Mouse (Mus musculus): ENCODE data around the gene Dennd1b. TPM values are rescaled to one million over a fixed set of nuclear protein-coding genes. Genes with fewer than 3 reads are reported as not detected.

The Dennd1b gene
- polyA plus RNA-seq, 1 experiment from 2014 or later: 13.5 TPM

DNA sequence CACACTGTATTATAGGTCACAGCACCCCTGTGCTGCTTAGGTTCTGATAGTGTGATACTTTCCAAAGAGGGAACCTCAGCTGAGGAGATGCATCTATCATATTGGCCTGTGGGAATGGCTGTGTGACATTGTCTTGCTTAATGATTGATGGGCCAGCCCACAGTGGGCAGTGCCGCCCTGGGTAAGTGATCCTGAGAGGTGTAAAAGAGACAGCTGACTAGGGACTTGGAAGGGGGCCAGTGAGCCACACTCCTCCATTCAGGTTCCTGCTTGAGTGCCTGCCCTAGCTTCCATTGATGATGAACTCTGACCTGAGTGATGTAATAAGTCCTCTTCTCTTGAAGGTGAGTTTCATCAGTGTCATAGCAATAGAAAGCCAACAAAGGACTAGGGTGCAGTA, 176.4 kb downstream of the Dennd1b start:
- no peak overlapping the region for H3K4me3 ChIP-seq (ENCODE audit: low read depth, low read length)
- H3K4me2 ChIP-seq (ENCODE audit: low read depth, low read length, severe bottlenecking): no peak overlapping the region
- H3K9me3 ChIP-seq (ENCODE audit: control insufficient read depth, low read length): no peaks in the 10 kb centered on the region
- DNase-seq (ENCODE audit: low spot score): no peak
- no peak overlapping the region for H3K27ac ChIP-seq (ENCODE audit: low read depth, low read length)
- 78% methylated on average over 1 of the region's 1 CpGs for WGBS
- no peak overlapping the region for H3K9ac ChIP-seq (ENCODE audit: low read length)
- H3K36me3 ChIP-seq (ENCODE audit: control insufficient read depth, insufficient read depth, low read length): no peaks in the 10 kb centered on the region
- 0 out of 2 replicates have a peak, but pooled peaks have one; percentile 33 for ATAC-seq (replicated peaks; ENCODE audit: low FRiP score)
- no peaks in the 10 kb centered on the region for H3K27me3 ChIP-seq (ENCODE audit: control insufficient read depth, insufficient read depth, low read length)
- no peaks in the 10 kb centered on the region for H3K4me1 ChIP-seq (replicated peaks; ENCODE audit: control insufficient read depth, insufficient read depth, low read length)

GRCm38 (mm10) chr1:139145516-139145915, 182.3 kb downstream of the Dennd1b start:
- Histone ChIP-seq H3K4me1 (replicated peaks; ENCODE audit: control insufficient read depth, insufficient read depth, low read length) (no peaks in the 10 kb centered on the region), H3K27ac (ENCODE audit: low read depth, low read length) (no peak overlapping the region), H3K4me3 (ENCODE audit: low read depth, low read length) (no peak overlapping the region), H3K9ac (ENCODE audit: low read length) (no peak overlapping the region), H3K9me3 (ENCODE audit: control insufficient read depth, low read length) (no peaks in the 10 kb centered on the region), H3K36me3 (ENCODE audit: control insufficient read depth, insufficient read depth, low read length) (no peaks in the 10 kb centered on the region), H3K27me3 (ENCODE audit: control insufficient read depth, insufficient read depth, low read length) (no peaks in the 10 kb centered on the region), H3K4me2 (ENCODE audit: low read depth, low read length, severe bottlenecking) (no peak overlapping the region)
- no peak for DNase-seq (ENCODE audit: low spot score)
- ATAC-seq (replicated peaks; ENCODE audit: low FRiP score): no peak
- 91% methylated on average over 1 of the region's 2 CpGs for WGBS

DNA sequence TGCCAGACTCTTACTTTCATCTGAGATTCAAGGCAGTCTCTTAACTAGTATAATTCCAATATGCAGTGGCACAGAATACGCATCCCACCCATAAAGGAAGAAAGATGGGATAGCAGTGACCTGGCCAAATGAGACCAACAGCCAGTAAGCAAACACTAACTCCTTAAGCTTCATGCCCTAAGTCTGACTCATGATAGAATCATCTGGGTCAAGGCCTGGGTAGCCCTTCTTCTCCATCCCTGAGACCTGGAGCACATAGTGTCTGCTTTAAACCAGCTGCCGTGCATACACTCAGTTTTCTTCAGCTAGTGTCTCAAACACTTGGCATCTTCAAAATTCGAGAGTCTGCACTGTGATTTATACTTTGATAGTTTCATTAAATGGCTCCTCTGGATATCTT, 183.1 kb downstream of the Dennd1b start:
- Histone ChIP-seq H3K4me2 (ENCODE audit: low read depth, low read length, severe bottlenecking) (no peak overlapping the region), H3K27ac (ENCODE audit: low read depth, low read length) (no peak overlapping the region), H3K9me3 (ENCODE audit: control insufficient read depth, low read length) (no peaks in the 10 kb centered on the region), H3K27me3 (ENCODE audit: control insufficient read depth, insufficient read depth, low read length) (no peaks in the 10 kb centered on the region), H3K9ac (ENCODE audit: low read length) (no peak overlapping the region), H3K36me3 (ENCODE audit: control insufficient read depth, insufficient read depth, low read length) (no peaks in the 10 kb centered on the region), H3K4me1 (replicated peaks; ENCODE audit: control insufficient read depth, insufficient read depth, low read length) (no peaks in the 10 kb centered on the region), H3K4me3 (ENCODE audit: low read depth, low read length) (no peak overlapping the region)
- ATAC-seq (replicated peaks; ENCODE audit: low FRiP score) (no peak), DNase-seq (ENCODE audit: low spot score) (no peak)
- 87% methylated on average over 3 of the region's 3 CpGs for WGBS

GRCm38 (mm10) chr1:139153006-139153405, 189.8 kb downstream of the Dennd1b start:
- no peaks in the 10 kb centered on the region for H3K36me3 ChIP-seq (ENCODE audit: control insufficient read depth, insufficient read depth, low read length)
- 0 out of 2 replicates have a peak overlapping the region, but pooled peaks have one; percentile 10 for H3K27ac ChIP-seq (ENCODE audit: low read depth, low read length)
- peak; percentile 82 for ATAC-seq (replicated peaks; ENCODE audit: low FRiP score)
- no peak overlapping the region for H3K9ac ChIP-seq (ENCODE audit: low read length)
- H3K4me3 ChIP-seq (ENCODE audit: low read depth, low read length): no peak overlapping the region
- DNase-seq (ENCODE audit: low spot score): no peak
- H3K9me3 ChIP-seq (ENCODE audit: control insufficient read depth, low read length): no peaks in the 10 kb centered on the region
- 18% methylated on average over 2 of the region's 2 CpGs for WGBS
- no peaks in the 10 kb centered on the region for H3K27me3 ChIP-seq (ENCODE audit: control insufficient read depth, insufficient read depth, low read length)
- peaks cover 4% of the 10 kb centered on the region; the same call in 1 of the 2 replicates for H3K4me1 ChIP-seq (replicated peaks; ENCODE audit: control insufficient read depth, insufficient read depth, low read length)
- H3K4me2 ChIP-seq (ENCODE audit: low read depth, low read length, severe bottlenecking): no peak overlapping the region

DNA sequence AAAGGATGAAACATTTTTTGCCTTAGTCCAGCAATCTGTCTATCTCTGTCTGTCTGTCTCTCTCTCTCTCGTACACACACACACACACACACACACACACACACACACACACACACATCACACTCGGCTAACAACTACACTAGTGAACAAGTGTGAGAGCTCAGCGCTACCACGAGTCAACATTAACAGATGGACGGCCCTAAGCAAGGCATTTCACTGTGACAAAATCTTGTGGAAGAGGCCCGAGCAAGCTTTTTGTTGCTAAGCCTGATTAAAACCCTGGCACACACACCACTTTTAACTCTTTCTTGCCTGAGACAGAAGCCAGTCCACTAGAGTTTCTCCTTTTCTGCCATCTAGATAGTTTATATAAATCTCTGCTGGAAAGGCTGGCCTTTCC, 190.3 kb downstream of the Dennd1b start:
- H3K4me1 ChIP-seq (replicated peaks; ENCODE audit: control insufficient read depth, insufficient read depth, low read length): peaks cover 4% of the 10 kb centered on the region; the same call in 1 of the 2 replicates
- no peak overlapping the region for H3K4me3 ChIP-seq (ENCODE audit: low read depth, low read length)
- no peaks in the 10 kb centered on the region for H3K9me3 ChIP-seq (ENCODE audit: control insufficient read depth, low read length)
- DNase-seq (ENCODE audit: low spot score): no peak
- ATAC-seq (replicated peaks; ENCODE audit: low FRiP score): peak; percentile 80
- H3K27ac ChIP-seq (ENCODE audit: low read depth, low read length): 0 out of 2 replicates have a peak overlapping the region, but pooled peaks have one; percentile 46
- H3K9ac ChIP-seq (ENCODE audit: low read length): no peak overlapping the region
- H3K27me3 ChIP-seq (ENCODE audit: control insufficient read depth, insufficient read depth, low read length): no peaks in the 10 kb centered on the region
- H3K36me3 ChIP-seq (ENCODE audit: control insufficient read depth, insufficient read depth, low read length): no peaks in the 10 kb centered on the region
- WGBS: 31% methylated on average over 6 of the region's 6 CpGs
- no peak overlapping the region for H3K4me2 ChIP-seq (ENCODE audit: low read depth, low read length, severe bottlenecking)

DNA sequence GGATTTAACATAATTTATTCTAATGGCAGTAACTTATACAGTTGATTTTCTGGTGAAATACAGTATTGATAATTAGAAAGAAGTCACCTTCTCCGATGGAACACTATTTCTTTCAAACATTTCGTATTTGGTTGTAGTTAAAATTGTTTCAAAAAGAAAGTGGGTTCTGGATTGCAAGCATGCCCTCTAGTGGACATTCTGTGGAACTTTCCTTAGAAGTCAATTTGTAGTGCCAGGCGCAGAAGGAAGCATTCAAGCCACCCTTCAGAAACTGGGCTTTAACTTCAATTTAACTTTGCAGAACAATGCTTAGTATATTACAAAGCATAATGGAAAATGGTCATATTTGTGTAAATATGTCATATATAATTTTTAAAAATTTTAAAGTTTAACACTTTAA, 193.2 kb downstream of the Dennd1b start:
- no peak overlapping the region for H3K9ac ChIP-seq (ENCODE audit: low read length)
- peaks cover 4% of the 10 kb centered on the region; the same call in 1 of the 2 replicates for H3K4me1 ChIP-seq (replicated peaks; ENCODE audit: control insufficient read depth, insufficient read depth, low read length)
- no peaks in the 10 kb centered on the region for H3K9me3 ChIP-seq (ENCODE audit: control insufficient read depth, low read length)
- no peak overlapping the region for H3K27ac ChIP-seq (ENCODE audit: low read depth, low read length)
- H3K4me2 ChIP-seq (ENCODE audit: low read depth, low read length, severe bottlenecking): no peak overlapping the region
- 27% methylated on average over 3 of the region's 3 CpGs for WGBS
- no peak for DNase-seq (ENCODE audit: low spot score)
- H3K27me3 ChIP-seq (ENCODE audit: control insufficient read depth, insufficient read depth, low read length): no peaks in the 10 kb centered on the region
- no peak overlapping the region for H3K4me3 ChIP-seq (ENCODE audit: low read depth, low read length)
- no peak for ATAC-seq (replicated peaks; ENCODE audit: low FRiP score)
- no peaks in the 10 kb centered on the region for H3K36me3 ChIP-seq (ENCODE audit: control insufficient read depth, insufficient read depth, low read length)

GRCm38 (mm10) chr1:139161619-139162018, 198.4 kb downstream of the Dennd1b start:
- H3K27ac ChIP-seq (ENCODE audit: low read depth, low read length): no peak overlapping the region
- H3K36me3 ChIP-seq (ENCODE audit: control insufficient read depth, insufficient read depth, low read length): no peaks in the 10 kb centered on the region
- ATAC-seq (replicated peaks; ENCODE audit: low FRiP score) (no peak; the same call in 1 of the 2 replicates), DNase-seq (ENCODE audit: low spot score) (no peak)
- H3K9ac ChIP-seq (ENCODE audit: low read length): no peak overlapping the region
- no peaks in the 10 kb centered on the region for H3K4me1 ChIP-seq (replicated peaks; ENCODE audit: control insufficient read depth, insufficient read depth, low read length)
- 64% methylated on average over 3 of the region's 3 CpGs for WGBS
- no peak overlapping the region for H3K4me2 ChIP-seq (ENCODE audit: low read depth, low read length, severe bottlenecking)
- no peaks in the 10 kb centered on the region for H3K9me3 ChIP-seq (ENCODE audit: control insufficient read depth, low read length)
- H3K4me3 ChIP-seq (ENCODE audit: low read depth, low read length): no peak overlapping the region
- H3K27me3 ChIP-seq (ENCODE audit: control insufficient read depth, insufficient read depth, low read length): no peaks in the 10 kb centered on the region

GRCm38 (mm10) chr1:139162814-139163213, 199.6 kb downstream of the Dennd1b start:
- Histone ChIP-seq H3K9me3 (ENCODE audit: control insufficient read depth, low read length) (no peaks in the 10 kb centered on the region), H3K36me3 (ENCODE audit: control insufficient read depth, insufficient read depth, low read length) (no peaks in the 10 kb centered on the region), H3K9ac (ENCODE audit: low read length) (no peak overlapping the region), H3K4me1 (replicated peaks; ENCODE audit: control insufficient read depth, insufficient read depth, low read length) (no peaks in the 10 kb centered on the region), H3K4me2 (ENCODE audit: low read depth, low read length, severe bottlenecking) (no peak overlapping the region), H3K27ac (ENCODE audit: low read depth, low read length) (no peak overlapping the region), H3K27me3 (ENCODE audit: control insufficient read depth, insufficient read depth, low read length) (no peaks in the 10 kb centered on the region), H3K4me3 (ENCODE audit: low read depth, low read length) (no peak overlapping the region)
- ATAC-seq (replicated peaks; ENCODE audit: low FRiP score) (peak; percentile 40), DNase-seq (ENCODE audit: low spot score) (no peak)
- WGBS: 49% methylated on average over 5 of the region's 5 CpGs

DNA sequence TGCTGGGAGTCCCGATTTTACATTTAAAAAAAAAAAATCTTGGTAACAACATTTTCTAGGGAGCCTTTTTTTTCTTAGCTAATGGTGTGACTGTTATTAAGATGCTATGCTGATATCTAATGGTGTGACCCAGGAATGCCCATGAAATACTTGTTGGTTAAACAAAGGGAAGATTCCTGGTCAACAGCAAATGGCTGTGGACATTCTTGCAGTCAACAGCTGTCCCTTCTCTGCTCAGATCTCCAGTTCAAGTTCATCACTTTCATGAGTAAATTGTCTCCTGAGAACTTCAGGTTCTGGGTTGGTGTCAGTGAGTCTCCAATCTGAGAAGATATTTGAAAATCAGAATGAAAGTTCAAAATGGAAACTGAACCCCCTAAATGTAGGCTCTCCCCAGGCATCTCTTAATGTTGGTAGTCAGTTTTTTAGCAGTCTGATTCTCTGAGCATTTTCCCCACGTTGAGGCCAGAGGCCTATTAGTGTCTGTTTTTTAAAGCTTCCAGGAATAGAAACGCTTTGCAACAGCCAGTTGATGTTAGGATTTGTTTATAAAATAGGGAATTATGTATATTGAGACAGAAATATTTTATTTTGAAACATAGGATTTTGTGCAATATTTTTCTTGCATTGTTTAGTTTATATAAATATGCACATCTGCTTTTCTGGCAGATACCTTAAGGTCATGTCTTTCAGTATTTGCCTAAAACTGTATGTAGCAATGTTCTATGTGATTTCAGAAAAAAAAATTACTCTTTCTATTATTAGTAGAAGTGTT, 211.0 kb downstream of the Dennd1b start:
- ATAC-seq (replicated peaks; ENCODE audit: low FRiP score) (no peak), DNase-seq (ENCODE audit: low spot score) (no peak)
- Histone ChIP-seq H3K4me3 (ENCODE audit: low read depth, low read length) (no peak overlapping the region), H3K9ac (ENCODE audit: low read length) (no peak overlapping the region), H3K27me3 (ENCODE audit: control insufficient read depth, insufficient read depth, low read length) (no peaks in the 10 kb centered on the region), H3K36me3 (ENCODE audit: control insufficient read depth, insufficient read depth, low read length) (no peaks in the 10 kb centered on the region), H3K4me1 (replicated peaks; ENCODE audit: control insufficient read depth, insufficient read depth, low read length) (no peaks in the 10 kb centered on the region), H3K4me2 (ENCODE audit: low read depth, low read length, severe bottlenecking) (no peak overlapping the region), H3K27ac (ENCODE audit: low read depth, low read length) (no peak overlapping the region), H3K9me3 (ENCODE audit: control insufficient read depth, low read length) (no peaks in the 10 kb centered on the region)
- WGBS: 86% methylated on average over 3 of the region's 3 CpGs
